In the genomic region with DNA sequence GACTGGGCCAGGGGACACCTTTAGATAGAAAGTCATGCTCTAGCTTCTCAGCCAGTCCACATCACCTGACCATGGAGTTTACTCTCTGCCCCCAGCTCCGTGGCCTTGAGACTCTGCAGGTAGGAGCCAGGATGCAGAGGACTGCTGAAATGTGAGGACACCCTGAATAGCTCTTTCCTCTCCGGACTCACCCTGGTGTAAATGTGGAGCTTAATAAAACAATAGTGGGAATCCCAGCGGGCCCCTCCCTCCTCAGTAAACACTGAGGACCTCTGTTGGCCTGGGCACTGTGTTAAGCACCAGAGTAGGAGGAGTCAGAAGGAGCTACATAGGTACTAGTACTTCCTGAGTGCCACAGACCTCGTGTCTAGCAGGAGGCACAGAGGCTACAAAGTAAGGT, we compare ENCODE assay signal across 11 mouse cellular contexts. TPM values are rescaled to one million over a fixed set of nuclear protein-coding genes. Genes with fewer than 3 reads are reported as not detected.
A peak's percentile ranks its signal among the peaks of the same experiment; 100 is the strongest.
DNase-seq lines count a peak whose midpoint lies in the region; ATAC-seq and TF ChIP-seq lines count a peak whose summit lies in the region.
"Had no signal": no experiment of that assay in that cellular context is flagged by ENCODE, and none has a peak within 500 bp of the region (broad histone marks: within the 10 kb centered on the region; RNA-seq: fewer than 3 reads in every experiment).

No protein-coding gene starts in this region.

- H3K4me3 ChIP-seq in kidney, adult 2 months (ENCODE audit: insufficient read depth, low read depth, low read length): no peak overlapping the region
- no peak overlapping the region for H3K4me3 ChIP-seq in kidney, embryonic 15.5 days (replicated peaks)
- no peak overlapping the region for H3K4me3 ChIP-seq in intestine, postnatal 0 days (ENCODE audit: low read depth, low read length)
- H3K4me3 ChIP-seq in forebrain, embryonic 14.5 days (ENCODE audit: low read depth, low read length): no peak overlapping the region
- H3K4me3 ChIP-seq in forebrain, embryonic 15.5 days: no peak overlapping the region
- H3K4me3 ChIP-seq: embryonic facial prominence, embryonic 13.5 days had no signal

- no peak; the same call in 1 of the 2 replicates for ATAC-seq in kidney, embryonic 15.5 days (replicated peaks; ENCODE audit: low FRiP score)
- ATAC-seq in intestine, postnatal 0 days: peak; percentile 62
- ATAC-seq in megakaryocyte-erythroid progenitor cell, adult 5-6 weeks (replicated peaks; ENCODE audit: low FRiP score, low TSS enrichment, poor library complexity, severe bottlenecking): 0 out of 2 replicates have a peak, but pooled peaks have one; percentile 25
- no peak for ATAC-seq in forebrain, embryonic 14.5 days
- ATAC-seq in forebrain, embryonic 15.5 days (replicated peaks): no peak
- ATAC-seq: forebrain, embryonic 16.5 days had no signal

- peaks cover 17% of the 10 kb centered on the region; the same call in 1 of the 2 replicates for H3K4me1 ChIP-seq in kidney, adult 2 months (ENCODE audit: control insufficient read depth, insufficient read depth, low read length)
- H3K4me1 ChIP-seq in kidney, embryonic 15.5 days: peaks cover 25% of the 10 kb centered on the region; the same call in 1 of the 2 replicates
- H3K4me1 ChIP-seq in intestine, postnatal 0 days (replicated peaks; ENCODE audit: control insufficient read depth, insufficient read depth, low read length): peaks cover 8% of the 10 kb centered on the region; the same call in 1 of the 2 replicates
- peaks cover 6% of the 10 kb centered on the region; the same call in 1 of the 2 replicates for H3K4me1 ChIP-seq in forebrain, embryonic 14.5 days (ENCODE audit: control insufficient read depth, insufficient read depth, low read length)
- H3K4me1 ChIP-seq in forebrain, embryonic 15.5 days: peaks cover 7% of the 10 kb centered on the region

- no peak for TF ChIP-seq POLR2A in kidney, adult 2 months (IDR thresholded peaks at IDR 0.05; ENCODE audit: low read depth, low read length)

- peak; percentile 58 for DNase-seq in kidney, adult 2 months
- peak; percentile 71 for DNase-seq in R1 (ENCODE audit: low read depth, low spot score)
- DNase-seq in gastrocnemius, postnatal 36 days: no peak
- DNase-seq in forebrain, embryonic 14.5 days (ENCODE audit: low spot score): no peak
- DNase-seq: lung, postnatal 4 days had no signal

- intact Hi-C loops in gastrocnemius, postnatal 36 days (cut with DNase I): no loop called here

- no peak for TF ChIP-seq CTCF in kidney, adult 2 months (conservative IDR thresholded peaks at IDR 0.05; ENCODE audit: insufficient read depth, insufficient read length, low read depth, low read length)
- no peak for TF ChIP-seq CTCF in intestine, postnatal 0 days (IDR thresholded peaks at IDR 0.05; ENCODE audit: low read depth)

- H3K36me3 ChIP-seq in kidney, adult 2 months (ENCODE audit: control insufficient read depth, insufficient read depth, low read length): no peaks in the 10 kb centered on the region
- no peaks in the 10 kb centered on the region for H3K36me3 ChIP-seq in kidney, embryonic 15.5 days
- H3K36me3 ChIP-seq in intestine, postnatal 0 days (ENCODE audit: control insufficient read depth, insufficient read depth): no peaks in the 10 kb centered on the region
- H3K36me3 ChIP-seq in forebrain, embryonic 14.5 days (ENCODE audit: control insufficient read depth, insufficient read depth, low read length): no peaks in the 10 kb centered on the region
- no peaks in the 10 kb centered on the region for H3K36me3 ChIP-seq in forebrain, embryonic 15.5 days
- H3K36me3 ChIP-seq: embryonic facial prominence, embryonic 13.5 days had no signal

- H3K4me2 ChIP-seq in kidney, embryonic 15.5 days: no peak overlapping the region
- no peak overlapping the region for H3K4me2 ChIP-seq in intestine, postnatal 0 days (replicated peaks; ENCODE audit: low read depth)
- H3K4me2 ChIP-seq in forebrain, embryonic 14.5 days (ENCODE audit: low read length): no peak overlapping the region
- no peak overlapping the region for H3K4me2 ChIP-seq in forebrain, embryonic 15.5 days (replicated peaks)
- H3K4me2 ChIP-seq: embryonic facial prominence, embryonic 13.5 days had no signal

- H3K9me3 ChIP-seq in kidney, embryonic 15.5 days (replicated peaks): no peaks in the 10 kb centered on the region
- H3K9me3 ChIP-seq in intestine, postnatal 0 days (ENCODE audit: control insufficient read depth): no peaks in the 10 kb centered on the region
- no peaks in the 10 kb centered on the region for H3K9me3 ChIP-seq in forebrain, embryonic 14.5 days (replicated peaks; ENCODE audit: control insufficient read depth, low read length)
- H3K9me3 ChIP-seq in forebrain, embryonic 15.5 days: no peaks in the 10 kb centered on the region
- H3K9me3 ChIP-seq: embryonic facial prominence, embryonic 13.5 days had no signal

- no peak overlapping the region for H3K9ac ChIP-seq in kidney, embryonic 15.5 days
- no peak overlapping the region for H3K9ac ChIP-seq in intestine, postnatal 0 days (ENCODE audit: low read depth, low read length)
- H3K9ac ChIP-seq in forebrain, embryonic 14.5 days (ENCODE audit: low read length): no peak overlapping the region
- no peak overlapping the region for H3K9ac ChIP-seq in forebrain, embryonic 15.5 days (replicated peaks)
- H3K9ac ChIP-seq: embryonic facial prominence, embryonic 13.5 days had no signal

- H3K27me3 ChIP-seq in kidney, adult 2 months (replicated peaks; ENCODE audit: control insufficient read depth, insufficient read depth, low read length): no peaks in the 10 kb centered on the region
- H3K27me3 ChIP-seq in kidney, embryonic 15.5 days: no peaks in the 10 kb centered on the region
- H3K27me3 ChIP-seq in intestine, postnatal 0 days (replicated peaks; ENCODE audit: control insufficient read depth, insufficient read depth, low read length): no peaks in the 10 kb centered on the region
- no peaks in the 10 kb centered on the region for H3K27me3 ChIP-seq in forebrain, embryonic 14.5 days (replicated peaks; ENCODE audit: control insufficient read depth, insufficient read depth, low read length)
- no peaks in the 10 kb centered on the region for H3K27me3 ChIP-seq in forebrain, embryonic 15.5 days
- H3K27me3 ChIP-seq: embryonic facial prominence, embryonic 13.5 days had no signal

- no peak overlapping the region for H3K27ac ChIP-seq in kidney, adult 2 months (ENCODE audit: insufficient read depth, low read depth, low read length)
- no peak overlapping the region for H3K27ac ChIP-seq in kidney, embryonic 15.5 days
- peak overlapping the region; percentile 55 for H3K27ac ChIP-seq in intestine, postnatal 0 days (ENCODE audit: low read depth, low read length)
- no peak overlapping the region for H3K27ac ChIP-seq in forebrain, embryonic 14.5 days (ENCODE audit: low read depth, low read length)
- H3K27ac ChIP-seq in forebrain, embryonic 15.5 days (replicated peaks): no peak overlapping the region
- H3K27ac ChIP-seq: embryonic facial prominence, embryonic 13.5 days had no signal

- WGBS in kidney, adult 2 months: 21% methylated on average over 4 of the region's 4 CpGs
- 26% methylated on average over 4 of the region's 4 CpGs for WGBS in kidney, embryonic 15.5 days
- 16% methylated on average over 4 of the region's 4 CpGs for WGBS in intestine, postnatal 0 days
- 37% methylated on average over 4 of the region's 4 CpGs for WGBS in forebrain, embryonic 14.5 days
- 43% methylated on average over 4 of the region's 4 CpGs for WGBS in forebrain, embryonic 15.5 days

RNA-seq across cellular contexts. Expression of gene Acsl1, which starts 13.2 kb away (rescaled TPM):
- 206 and 212 TPM in 2 replicates for polyA plus RNA-seq in kidney, adult 2 months (2012; rRNA removed)
- polyA plus RNA-seq in kidney, embryonic 15.5 days (2015; fragmentation: Nextera tagmentation; extraction: Ambion mirVana): 18.5 and 18.8 TPM in 2 replicates
- polyA plus RNA-seq in intestine, postnatal 0 days (2015; fragmentation: Nextera tagmentation; extraction: Ambion mirVana): 54.0 and 59.1 TPM in 2 replicates
- 85.5 and 104 TPM in 2 replicates for total RNA-seq in megakaryocyte-erythroid progenitor cell, adult 5-6 weeks (2014; fragmentation: Nextera tagmentation)
- total RNA-seq in megakaryocyte-erythroid progenitor cell, adult 5-6 weeks (2017): 139 and 157 TPM in 2 replicates
- total RNA-seq in gastrocnemius, postnatal 36 days (2021): 100 to 1,000 TPM; 260 to 328 TPM
- 8.8 and 10.0 TPM in 2 replicates for polyA plus RNA-seq in forebrain, embryonic 14.5 days (2014; fragmentation: Nextera tagmentation; extraction: Ambion mirVana)
- polyA plus RNA-seq in forebrain, embryonic 15.5 days (2015; fragmentation: Nextera tagmentation; extraction: Ambion mirVana): 8.6 and 9.4 TPM in 2 replicates

Comparison
In these comparisons a context has a peak if more than half of its experiments do, and no peak if none do; other contexts are left out.
1. DNase-seq: peak in kidney, adult 2 months (single experiment) and R1 (single experiment); none in gastrocnemius, postnatal 36 days (0 of 2) and forebrain, embryonic 14.5 days (single experiment).
2. ATAC-seq: peak in intestine, postnatal 0 days (single experiment) and megakaryocyte-erythroid progenitor cell, adult 5-6 weeks (single experiment); none in kidney, embryonic 15.5 days (single experiment), forebrain, embryonic 14.5 days (single experiment) and forebrain, embryonic 15.5 days (single experiment).